9 mouse cellular contexts compared by ENCODE assay signal in genomic region chr3:92920364-92920763, GRCm38 (mm10). TPM values are rescaled to one million over a fixed set of nuclear protein-coding genes. Genes with fewer than 3 reads are reported as not detected.
DNase-seq lines count a peak whose midpoint lies in the region; ATAC-seq and TF ChIP-seq lines count a peak whose summit lies in the region.
"Had no signal": no experiment of that assay in that cellular context is flagged by ENCODE, and none has a peak within 500 bp of the region (broad histone marks: within the 10 kb centered on the region; RNA-seq: fewer than 3 reads in every experiment).

No protein-coding gene starts in this region.

- TF ChIP-seq CTCF in MEL (IDR thresholded peaks at IDR 0.05 in 2 of 3, conservative IDR thresholded peaks at IDR 0.05 in 1 of 3; ENCODE audit: control insufficient read depth in 1 of 3, insufficient read depth in 1 of 3, low read depth in 2 of 3, low read length in 3 of 3, poor library complexity in 1 of 3, severe bottlenecking in 1 of 3): peak in 2 of 3 experiments; percentile 6 to 20; a peak in 1 of 6 replicates

- WGBS in kidney, embryonic 14.5 days: 58% methylated on average over 4 of the region's 4 CpGs

- peak; percentile 75; the same call in 1 of the 2 replicates for ATAC-seq in kidney, embryonic 14.5 days (ENCODE audit: low FRiP score, low TSS enrichment)
- ATAC-seq in granulocyte monocyte progenitor cell, adult 5-6 weeks (replicated peaks; ENCODE audit: poor library complexity, severe bottlenecking): no peak

- H3K36me3 ChIP-seq in kidney, embryonic 14.5 days (ENCODE audit: control insufficient read depth, insufficient read depth, low read length): no peaks in the 10 kb centered on the region
- no peaks in the 10 kb centered on the region for H3K36me3 ChIP-seq in MEL (ENCODE audit: control insufficient read depth in 1 of 2, insufficient read depth in 2 of 2, low read length in 2 of 2)

- no peaks in the 10 kb centered on the region for H3K9me3 ChIP-seq in kidney, embryonic 14.5 days (ENCODE audit: control insufficient read depth, low read length)
- H3K9me3 ChIP-seq in MEL (replicated peaks; ENCODE audit: insufficient read depth, low read length): no peaks in the 10 kb centered on the region

- no peak overlapping the region for H3K9ac ChIP-seq in kidney, embryonic 14.5 days (ENCODE audit: low read depth, low read length)
- H3K9ac ChIP-seq in MEL (ENCODE audit: control insufficient read depth, low read depth, low read length, poor library complexity, severe bottlenecking): no peak overlapping the region

- no peak overlapping the region for H3K4me2 ChIP-seq in kidney, embryonic 14.5 days (replicated peaks; ENCODE audit: low read depth, low read length)

- TF ChIP-seq RAD21 in MEL (IDR thresholded peaks at IDR 0.05; ENCODE audit: low read depth, low read length): no peak

- no peak overlapping the region for H3K4me3 ChIP-seq in kidney, embryonic 14.5 days (ENCODE audit: low read length)
- H3K4me3 ChIP-seq in MEL (ENCODE audit: control insufficient read depth in 1 of 2, insufficient read depth in 1 of 2, low read depth in 2 of 2, low read length in 2 of 2): no peak overlapping the region
- H3K4me3 ChIP-seq: myocyte had no signal

- DNase-seq in kidney, postnatal 14 days: no peak
- DNase-seq in 416B (ENCODE audit: low read depth): peak; percentile 38
- no peak for DNase-seq in MEL (ENCODE audit: low read depth, low spot score)
- peak; percentile 35 for DNase-seq in kidney, postnatal 10 days
- no peak for DNase-seq in thymus, adult 18-20 months

- TF ChIP-seq POLR2A in MEL (IDR thresholded peaks at IDR 0.05; ENCODE audit: control insufficient read depth in 1 of 2, insufficient read depth in 1 of 2, low read depth in 1 of 2, low read length in 2 of 2, poor library complexity in 1 of 2): no peak

- H3K4me1 ChIP-seq in kidney, embryonic 14.5 days (ENCODE audit: control insufficient read depth, insufficient read depth, low read length): no peaks in the 10 kb centered on the region
- H3K4me1 ChIP-seq in MEL (ENCODE audit: control insufficient read depth in 1 of 2, insufficient read depth in 2 of 2, low read length in 2 of 2): no peaks in the 10 kb centered on the region

- H3K27me3 ChIP-seq in kidney, embryonic 14.5 days (ENCODE audit: control insufficient read depth, insufficient read depth, low read length): no peaks in the 10 kb centered on the region
- H3K27me3 ChIP-seq in MEL (ENCODE audit: control insufficient read depth in 1 of 2, insufficient read depth in 2 of 2, low read length in 2 of 2): no peaks in the 10 kb centered on the region

- TF ChIP-seq EP300 in MEL (IDR thresholded peaks at IDR 0.05; ENCODE audit: low read depth in 1 of 2, low read length in 2 of 2): no peak

- no peaks in the 10 kb centered on the region for H3K79me2 ChIP-seq in MEL (ENCODE audit: control insufficient read depth, insufficient read depth, low read length, poor library complexity)

- no peak overlapping the region for H3K27ac ChIP-seq in kidney, embryonic 14.5 days (ENCODE audit: low read depth, low read length)
- H3K27ac ChIP-seq in MEL (ENCODE audit: control insufficient read depth, low read depth, low read length): no peak overlapping the region

TF ChIP-seq in MEL, 35 proteins besides CTCF, POLR2A, EP300 and RAD21:
- TF ChIP-seq TBP (IDR thresholded peaks at IDR 0.05; ENCODE audit: low read depth, low read length) (no peak), SIN3A (IDR thresholded peaks at IDR 0.05; ENCODE audit: low read length) (no peak), ZNF384 (IDR thresholded peaks at IDR 0.05; ENCODE audit: low read depth, low read length) (no peak), ZKSCAN1 (IDR thresholded peaks at IDR 0.05; ENCODE audit: low read depth, low read length) (no peak), GABPA (IDR thresholded peaks at IDR 0.05; ENCODE audit: low read depth, low read length) (no peak), UBTF (IDR thresholded peaks at IDR 0.05; ENCODE audit: borderline replicate concordance, insufficient read depth, low read depth, low read length) (no peak), NRF1 (IDR thresholded peaks at IDR 0.05; ENCODE audit: insufficient read depth, low read depth, low read length, poor library complexity, severe bottlenecking) (no peak), SMC3 (IDR thresholded peaks at IDR 0.05; ENCODE audit: low read depth, low read length) (no peak), MAZ (IDR thresholded peaks at IDR 0.05; ENCODE audit: low read depth, low read length) (no peak), MYC (IDR thresholded peaks at IDR 0.05; ENCODE audit: low read depth, low read length) (no peak), RCOR1 (IDR thresholded peaks at IDR 0.05; ENCODE audit: low read depth, low read length) (no peak), MAX (IDR thresholded peaks at IDR 0.05; ENCODE audit: low read length) (no peak)

RNA-seq across cellular contexts. Expression of gene Lce3a, which starts 5.7 kb away (rescaled TPM):
- not detected in 2 replicates for polyA plus RNA-seq in kidney, embryonic 14.5 days (2014; fragmentation: Nextera tagmentation; extraction: Ambion mirVana)
- total RNA-seq in MEL (2012; rRNA removed): not detected in 2 replicates
- not detected for polyA plus RNA-seq in MEL (2012; ENCODE audit: insufficient read depth in 1 of 2, insufficient read length in 2 of 2, low read depth in 1 of 2, low replicate concordance in 2 of 2, missing spikeins in 1 of 2)
- not detected in 2 replicates for total RNA-seq in granulocyte monocyte progenitor cell, adult 5-6 weeks (2014; fragmentation: Nextera tagmentation)
- total RNA-seq in granulocyte monocyte progenitor cell, adult 5-6 weeks (2017): not detected in 2 replicates
- polyA plus RNA-seq: intestine, embryonic 14.5 days; myocyte had no signal

RNA-seq across cellular contexts. Expression of gene Lce3b, which starts 12.4 kb away (rescaled TPM):
- not detected in 2 replicates for polyA plus RNA-seq in kidney, embryonic 14.5 days (2014; fragmentation: Nextera tagmentation; extraction: Ambion mirVana)
- total RNA-seq in MEL (2012; rRNA removed): not detected in 2 replicates
- polyA plus RNA-seq in MEL (2012; ENCODE audit: insufficient read depth in 1 of 2, insufficient read length in 2 of 2, low read depth in 1 of 2, low replicate concordance in 2 of 2, missing spikeins in 1 of 2): not detected
- not detected in 2 replicates for total RNA-seq in granulocyte monocyte progenitor cell, adult 5-6 weeks (2014; fragmentation: Nextera tagmentation)
- total RNA-seq in granulocyte monocyte progenitor cell, adult 5-6 weeks (2017): not detected in 2 replicates
- polyA plus RNA-seq: intestine, embryonic 14.5 days; myocyte had no signal

RNA-seq across cellular contexts. Expression of gene Lce3c, which starts 23.9 kb away (rescaled TPM):
- not detected in 2 replicates for polyA plus RNA-seq in kidney, embryonic 14.5 days (2014; fragmentation: Nextera tagmentation; extraction: Ambion mirVana)
- not detected in 2 replicates for total RNA-seq in MEL (2012; rRNA removed)
- not detected for polyA plus RNA-seq in MEL (2012; ENCODE audit: insufficient read depth in 1 of 2, insufficient read length in 2 of 2, low read depth in 1 of 2, low replicate concordance in 2 of 2, missing spikeins in 1 of 2)
- total RNA-seq in granulocyte monocyte progenitor cell, adult 5-6 weeks (2014; fragmentation: Nextera tagmentation): not detected in 2 replicates
- not detected in 2 replicates for total RNA-seq in granulocyte monocyte progenitor cell, adult 5-6 weeks (2017)
- polyA plus RNA-seq: intestine, embryonic 14.5 days; myocyte had no signal

RNA-seq across cellular contexts. Expression of gene Lce3d, which starts 36.8 kb away (rescaled TPM):
- not detected in 2 replicates for polyA plus RNA-seq in kidney, embryonic 14.5 days (2014; fragmentation: Nextera tagmentation; extraction: Ambion mirVana)
- total RNA-seq in MEL (2012; rRNA removed): not detected in 2 replicates
- polyA plus RNA-seq in MEL (2012; ENCODE audit: insufficient read depth in 1 of 2, insufficient read length in 2 of 2, low read depth in 1 of 2, low replicate concordance in 2 of 2, missing spikeins in 1 of 2): not detected
- total RNA-seq in granulocyte monocyte progenitor cell, adult 5-6 weeks (2014; fragmentation: Nextera tagmentation): not detected in 2 replicates
- not detected in 2 replicates for total RNA-seq in granulocyte monocyte progenitor cell, adult 5-6 weeks (2017)
- polyA plus RNA-seq: intestine, embryonic 14.5 days; myocyte had no signal

RNA-seq across cellular contexts. Expression of gene Lce3e, which starts 46.5 kb away (rescaled TPM):
- polyA plus RNA-seq in kidney, embryonic 14.5 days (2014; fragmentation: Nextera tagmentation; extraction: Ambion mirVana): not detected in 2 replicates
- total RNA-seq in MEL (2012; rRNA removed): not detected in 2 replicates
- polyA plus RNA-seq in MEL (2012; ENCODE audit: insufficient read depth in 1 of 2, insufficient read length in 2 of 2, low read depth in 1 of 2, low replicate concordance in 2 of 2, missing spikeins in 1 of 2): not detected
- not detected in 2 replicates for total RNA-seq in granulocyte monocyte progenitor cell, adult 5-6 weeks (2014; fragmentation: Nextera tagmentation)
- not detected in 2 replicates for total RNA-seq in granulocyte monocyte progenitor cell, adult 5-6 weeks (2017)
- polyA plus RNA-seq: intestine, embryonic 14.5 days; myocyte had no signal

Comparison
In these comparisons a context has a peak if more than half of its experiments do, and no peak if none do; other contexts are left out.
1. DNase-seq: peak in 416B (single experiment) and kidney, postnatal 10 days (single experiment); none in kidney, postnatal 14 days (single experiment), MEL (single experiment) and thymus, adult 18-20 months (0 of 2).